Mouse (Mus musculus) spleen, postnatal 4 days (tissue): Measurements from ENCODE around the gene Il17re.

Experiments used
- DNase-seq, 2 experiments: peaks; one replicate each; pipeline ENCODE4 v3.0.0; 2022; ENCODE audit warnings: low spot score in 2 of 2

Il17re gene

DNA sequence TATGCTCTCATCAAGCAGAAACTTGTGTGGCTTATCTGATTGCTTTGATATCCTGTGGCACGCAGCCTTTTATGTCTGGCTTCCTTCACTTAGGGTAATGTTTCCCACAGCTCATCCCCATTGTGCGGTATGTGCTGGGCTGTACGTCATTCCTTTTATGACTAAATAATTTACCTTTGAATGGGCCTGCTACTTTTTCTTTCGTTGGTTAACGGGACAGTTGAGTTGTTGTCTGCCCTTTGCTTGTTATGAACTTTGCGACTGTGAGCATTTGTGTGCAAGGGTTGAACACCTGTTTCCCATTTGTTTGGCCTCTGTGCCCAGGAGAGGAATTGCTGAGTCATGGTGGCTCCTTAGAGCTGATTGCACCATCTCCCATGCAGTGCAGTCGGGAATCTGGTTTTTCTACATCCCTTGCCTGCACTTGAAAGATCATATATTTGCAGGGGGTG, 28.9 kb downstream of the Il17re start:
- DNase-seq = no peak

DNA sequence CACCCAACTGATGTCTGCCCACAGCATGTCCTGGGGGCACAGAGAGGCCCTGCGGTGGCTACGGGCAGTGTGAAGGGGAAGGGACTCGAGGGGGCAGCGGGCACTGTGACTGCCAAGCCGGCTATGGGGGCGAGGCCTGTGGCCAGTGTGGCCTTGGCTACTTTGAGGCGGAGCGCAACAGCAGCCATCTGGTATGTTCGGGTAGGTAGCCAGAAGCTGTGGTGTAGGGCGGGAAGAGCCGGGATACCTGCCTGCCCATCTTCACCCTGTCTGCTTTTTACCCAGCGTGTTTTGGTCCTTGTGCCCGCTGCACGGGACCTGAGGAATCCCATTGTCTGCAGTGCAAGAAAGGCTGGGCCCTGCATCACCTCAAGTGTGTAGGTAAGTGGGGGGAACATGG, 31.1 kb downstream of the Il17re start:
- DNase-seq = no peak

DNA sequence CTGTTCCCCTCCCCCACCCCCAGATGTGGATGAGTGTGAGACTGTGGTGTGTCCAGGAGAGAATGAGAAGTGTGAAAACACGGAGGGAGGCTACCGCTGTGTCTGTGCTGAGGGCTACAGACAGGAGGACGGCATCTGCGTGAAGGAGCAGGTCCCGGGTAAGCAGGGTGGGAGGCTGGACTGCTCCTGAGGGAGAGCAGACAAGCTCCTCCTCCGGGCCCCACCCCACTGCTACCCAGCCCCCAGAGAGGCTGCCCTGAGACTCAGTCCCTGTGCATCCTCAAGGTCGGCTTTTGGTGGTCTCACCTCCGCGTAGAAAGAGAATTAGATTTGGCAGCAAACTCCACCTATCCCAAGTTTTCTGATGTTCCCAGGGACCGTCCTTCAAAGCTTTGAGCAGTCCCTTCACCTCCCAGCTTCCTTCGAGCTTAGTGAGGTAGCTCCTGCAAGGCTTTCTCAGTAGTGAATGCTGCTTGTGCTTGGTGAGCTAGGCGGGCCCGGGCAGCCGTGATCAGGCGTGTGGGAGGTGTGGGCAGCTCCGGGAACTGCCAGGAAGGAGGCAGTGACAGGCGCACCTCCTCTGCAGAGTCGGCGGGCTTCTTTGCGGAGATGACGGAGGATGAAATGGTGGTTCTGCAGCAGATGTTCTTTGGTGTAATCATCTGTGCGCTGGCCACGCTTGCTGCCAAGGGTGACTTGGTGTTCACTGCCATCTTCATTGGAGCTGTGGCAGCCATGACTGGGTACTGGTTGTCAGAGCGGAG, 34.0 kb downstream of the Il17re start:
- no peak for DNase-seq

DNA sequence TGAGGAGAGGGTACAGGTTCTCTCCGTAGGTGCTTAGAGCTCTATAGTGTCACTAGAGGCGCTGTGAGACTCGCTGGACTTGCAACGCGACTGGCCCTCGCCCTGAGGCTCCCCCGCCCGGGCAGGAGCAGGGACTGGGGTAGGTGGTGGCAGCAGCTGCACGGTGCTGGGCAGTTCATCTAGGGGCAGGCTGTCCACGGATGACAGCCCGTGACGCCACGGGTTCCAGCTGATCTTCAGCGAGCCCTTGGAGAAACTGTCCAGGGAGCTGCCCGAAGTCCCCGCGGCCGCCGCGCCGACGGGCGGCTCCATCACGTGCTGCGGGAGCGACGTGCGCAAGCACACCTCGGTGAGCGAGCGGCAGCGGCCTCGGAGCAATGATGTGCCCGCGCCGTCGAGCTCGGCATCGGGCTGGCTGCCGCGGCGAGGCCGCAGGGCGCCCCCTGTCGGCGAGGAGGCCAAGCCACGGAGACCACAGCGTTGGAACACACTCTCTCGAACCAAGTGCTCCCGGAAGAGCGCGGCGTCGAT, 36.0 kb downstream of the Il17re start:
- peak; percentile 80 to 92 for DNase-seq

DNA sequence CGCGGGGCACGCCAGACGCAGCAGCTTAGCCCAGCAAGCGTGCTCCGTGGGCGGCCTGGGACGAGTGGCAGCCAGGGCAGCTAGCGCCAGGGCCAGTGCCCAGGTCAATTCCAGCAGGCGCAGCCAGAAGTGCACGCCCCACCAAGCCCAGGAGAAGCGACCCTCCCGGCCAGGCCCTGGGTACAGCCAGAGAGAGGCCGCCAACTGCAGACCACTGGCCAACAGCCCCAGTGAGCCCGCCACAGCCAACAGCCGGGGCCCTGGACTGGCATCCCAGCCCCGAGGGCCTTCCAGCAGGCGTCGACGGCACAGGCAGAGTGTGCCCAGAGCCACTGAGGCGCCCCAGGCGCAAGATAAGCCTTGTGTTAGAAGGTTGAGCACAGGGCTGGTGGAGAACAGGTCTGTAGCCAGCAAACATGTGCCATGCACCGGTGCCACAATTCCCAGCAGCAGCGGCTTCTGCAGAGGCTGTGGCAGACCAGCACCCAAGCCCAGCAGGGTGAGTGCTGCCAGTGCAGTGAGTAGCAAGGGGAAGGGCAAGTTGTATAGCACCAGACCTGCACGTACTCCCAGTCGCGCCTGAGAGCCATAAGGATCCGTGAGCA, 36.9 kb downstream of the Il17re start:
- no peak for DNase-seq

DNA sequence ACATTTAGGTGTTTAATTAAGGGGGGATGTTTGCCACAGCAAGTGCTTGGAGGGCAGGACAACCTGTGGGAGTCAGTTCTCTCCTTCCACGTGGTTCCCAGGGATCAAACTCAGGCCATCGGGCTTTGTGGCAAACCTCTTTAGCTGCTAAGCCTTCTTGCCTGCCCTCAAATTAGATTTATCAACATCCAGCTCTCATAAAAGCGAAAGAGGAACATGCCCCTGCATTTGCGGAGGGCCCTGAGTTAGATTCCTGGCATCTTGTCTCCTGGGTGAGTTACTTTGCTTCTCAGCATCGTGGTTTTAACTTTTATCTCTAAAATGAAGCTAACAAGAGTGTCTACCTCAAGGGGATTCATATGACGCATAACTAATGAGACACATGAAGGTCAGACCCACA, 41.1 kb downstream of the Il17re start:
- no peak for DNase-seq

DNA sequence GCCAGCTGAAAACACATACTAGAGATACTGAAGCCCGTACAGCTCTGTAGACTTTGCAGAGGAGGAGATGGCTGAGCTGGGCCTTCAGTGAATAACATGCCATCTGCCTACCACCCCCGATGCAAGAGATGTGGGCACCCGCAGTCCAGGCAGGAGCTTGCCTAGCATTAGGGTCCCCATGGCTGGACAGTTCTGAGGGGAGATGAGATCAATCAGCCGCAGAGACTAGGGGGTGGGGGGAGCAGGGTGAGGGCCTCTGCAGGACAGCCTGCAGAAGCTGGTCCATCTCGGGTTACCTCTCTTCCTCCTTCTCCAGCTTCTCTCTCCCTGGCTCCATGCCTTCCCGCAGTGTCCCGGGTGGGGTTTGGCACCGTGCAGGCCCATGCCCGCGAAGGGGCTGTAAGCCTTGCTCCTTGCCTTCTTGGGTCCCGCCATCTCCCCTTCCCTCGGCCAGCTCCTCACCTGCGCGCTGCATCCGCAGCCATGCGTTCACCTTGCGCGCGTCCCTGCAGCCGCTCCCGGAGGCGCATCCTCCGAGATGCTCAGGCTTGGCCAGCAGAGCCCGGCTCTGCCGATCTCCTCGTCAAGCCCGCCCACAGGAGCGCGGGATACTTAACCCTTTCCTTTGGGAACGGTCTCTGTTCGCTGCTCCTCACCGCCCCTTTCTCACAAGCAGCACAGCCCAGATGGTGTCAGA, 43.3 kb downstream of the Il17re start, which contains the start of gene Prrt3:
Gene Prrt3, minus strand, starts transcription at position 544 of the 697 bp plus-strand sequence.
- no peak for DNase-seq

DNA sequence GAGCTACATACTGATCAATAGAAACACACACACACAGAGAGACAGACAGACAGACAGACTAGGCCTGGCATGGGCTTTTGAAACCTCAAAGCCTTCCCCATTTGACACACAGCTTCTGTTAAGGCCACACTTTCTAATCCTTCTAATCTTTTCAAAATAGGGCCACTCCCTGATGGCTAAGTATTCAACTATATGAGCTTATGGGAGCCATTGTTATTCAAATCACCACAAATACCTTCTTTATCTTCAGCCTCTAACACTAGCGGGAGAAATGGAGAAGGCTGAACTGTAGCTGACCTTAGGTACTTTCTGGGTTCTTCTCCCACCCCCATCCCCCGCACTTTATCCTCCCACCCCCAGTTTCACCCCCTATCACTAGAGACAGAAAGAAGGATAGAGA, 44.5 kb downstream of the Il17re start:
- DNase-seq = no peak

DNA sequence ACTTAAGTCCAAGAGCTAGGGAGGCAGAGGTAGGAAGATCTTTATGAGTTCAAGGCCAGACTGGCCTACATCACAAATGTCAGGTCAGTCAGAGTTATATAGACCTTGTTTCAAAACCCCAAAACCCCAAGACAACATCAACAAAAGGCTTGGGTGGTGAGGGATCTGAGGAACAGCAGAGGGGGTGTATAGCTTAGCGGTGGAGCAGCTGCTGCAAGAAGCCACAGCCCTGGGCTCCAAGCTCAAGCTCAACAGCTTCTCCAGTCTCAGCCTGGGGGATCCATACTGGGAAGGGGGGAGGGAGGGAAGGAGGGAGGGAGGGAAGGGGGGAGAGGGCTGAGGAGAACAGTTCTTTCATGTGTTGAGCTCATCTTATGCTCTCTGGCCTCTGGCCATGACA, 47.4 kb downstream of the Il17re start:
- no peak for DNase-seq

DNA sequence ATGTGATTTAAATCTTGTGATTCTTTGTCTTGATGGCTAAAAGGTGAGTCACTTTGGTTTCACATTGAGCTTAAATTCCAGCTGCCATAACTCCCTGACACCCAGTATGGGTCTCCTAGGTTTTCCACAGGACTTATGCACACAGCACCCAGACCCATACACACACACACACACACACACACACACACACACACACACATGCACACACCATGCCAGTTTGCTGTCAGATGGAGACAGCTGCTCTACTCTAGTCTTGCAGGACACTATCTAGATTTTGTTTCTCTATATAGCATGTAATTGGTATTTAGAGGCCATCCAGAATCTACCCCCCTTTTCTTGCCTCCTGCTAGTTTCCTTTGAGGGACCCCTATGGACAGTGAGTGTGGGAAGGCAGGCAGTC, 48.8 kb downstream of the Il17re start:
- DNase-seq = no peak

DNA sequence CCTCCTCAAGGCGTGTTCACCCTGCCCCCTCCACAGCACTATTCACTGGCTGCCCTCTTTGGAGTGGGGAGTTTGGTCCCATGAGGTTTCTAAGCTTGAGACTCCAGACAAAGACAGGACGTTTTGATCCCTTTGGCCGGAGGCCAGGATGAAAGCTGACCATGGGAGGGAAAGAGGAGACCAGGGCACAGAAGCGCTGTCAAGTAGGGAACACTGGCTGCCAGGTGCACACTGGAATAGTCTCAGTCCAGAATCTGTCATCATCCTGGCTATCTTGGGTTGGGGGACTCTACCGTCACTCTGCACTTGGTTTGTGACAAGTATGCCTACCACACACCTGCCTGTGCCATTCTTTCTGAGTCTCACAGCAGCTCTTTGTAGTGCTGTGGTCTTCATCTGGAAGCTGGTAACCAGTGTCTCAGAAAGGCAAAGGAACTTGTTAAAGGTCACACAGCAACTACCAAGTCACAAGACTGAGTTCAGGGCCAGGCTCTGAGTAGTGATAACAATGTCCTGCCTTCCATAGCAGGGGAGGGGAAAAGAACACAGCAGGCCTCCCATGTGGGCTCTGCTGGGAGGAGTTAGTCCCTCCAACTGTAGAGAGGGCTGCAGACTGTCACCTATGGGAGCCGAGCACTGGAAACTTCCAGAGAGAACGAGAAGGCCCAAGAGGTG, 50.1 kb downstream of the Il17re start:
- DNase-seq = peak in 1 of 2 experiments; percentile 48

DNA sequence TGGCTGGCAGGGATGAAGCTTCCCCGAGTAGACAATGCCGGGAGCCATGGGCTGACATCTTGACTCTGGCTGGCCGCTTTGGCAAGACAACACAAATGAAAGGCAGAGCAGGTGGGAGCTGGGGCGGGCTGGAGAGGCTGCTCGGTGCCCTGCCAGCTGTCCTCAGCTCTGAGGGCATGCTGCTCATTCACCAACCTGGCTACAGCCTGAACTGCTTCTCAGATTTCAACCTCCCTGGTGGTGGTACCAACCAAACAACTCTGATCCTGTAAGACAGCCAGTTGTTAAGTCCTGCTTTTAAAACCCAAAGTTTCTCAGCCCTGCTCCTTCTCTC, 50.6 kb downstream of the Il17re start:
- peak in 1 of 2 experiments; percentile 46 for DNase-seq

DNA sequence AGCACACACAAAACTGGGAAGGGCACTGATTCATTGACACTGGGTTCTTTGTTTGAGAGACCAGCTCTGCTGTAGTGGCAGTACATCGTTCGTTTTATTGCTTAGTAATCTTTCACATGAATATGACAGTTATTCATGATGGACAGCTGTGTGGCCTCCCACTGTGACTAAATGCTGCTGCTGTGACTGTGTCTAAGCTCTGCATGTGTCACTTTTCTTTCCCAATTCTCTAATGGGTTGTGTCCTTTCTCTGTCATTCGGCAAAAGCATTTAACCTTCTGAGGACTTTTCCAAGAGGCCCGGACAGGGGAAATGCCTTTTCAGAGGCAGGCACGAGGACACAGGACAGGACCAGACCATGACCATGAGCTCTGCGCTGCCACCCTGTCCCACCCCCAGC, 55.7 kb downstream of the Il17re start:
- no peak for DNase-seq

DNA sequence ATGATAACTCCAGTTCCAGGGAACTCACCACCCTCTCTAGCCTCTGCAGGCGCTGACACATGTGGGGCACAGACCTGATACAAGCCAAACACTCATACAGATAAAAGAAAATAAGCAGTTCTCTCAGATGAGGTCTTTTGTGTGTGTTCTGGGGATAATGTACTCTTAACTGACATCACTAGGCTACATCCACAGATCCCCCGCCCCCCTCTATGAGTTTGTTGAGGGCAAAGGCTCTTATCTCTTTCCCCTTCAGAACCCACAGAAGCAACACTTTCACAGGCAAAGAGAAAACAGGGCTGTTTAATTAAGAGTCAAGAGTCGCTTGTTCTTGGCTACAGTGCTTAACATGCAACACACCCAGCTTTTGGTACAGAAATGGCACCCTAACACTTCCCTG, 56.3 kb downstream of the Il17re start:
- no peak for DNase-seq

DNA sequence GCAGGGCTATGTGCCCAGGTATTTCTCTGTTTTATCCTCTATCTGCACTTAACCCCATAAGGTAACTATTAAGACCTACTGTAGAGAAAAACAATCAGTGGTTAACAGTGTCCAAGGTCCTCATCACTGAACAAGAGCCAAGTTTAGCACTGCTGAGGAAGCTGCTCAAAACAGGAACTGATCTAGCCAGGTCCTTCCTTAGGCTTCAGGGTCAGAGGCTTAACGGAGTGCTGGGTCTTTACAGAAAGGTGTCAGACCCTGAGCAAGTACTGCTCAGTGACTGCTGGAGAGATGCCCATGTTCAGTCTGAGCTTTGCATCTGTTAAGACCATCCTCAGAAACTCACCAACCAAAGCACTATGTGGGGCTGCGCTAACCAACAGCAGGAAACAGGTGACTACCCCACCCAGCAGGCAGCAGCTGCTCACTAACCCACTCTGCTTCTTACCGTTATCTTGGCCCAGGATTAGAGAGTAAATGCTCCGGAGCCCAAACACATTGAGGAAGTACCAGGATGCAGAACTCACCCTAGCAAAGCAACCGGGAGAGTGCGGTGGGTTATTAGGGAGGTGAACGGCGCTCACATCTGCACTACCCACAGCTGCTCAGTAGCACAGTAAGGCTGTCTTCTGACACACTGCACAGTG, 59.3 kb downstream of the Il17re start:
- no peak for DNase-seq
